ENCODE assay signal across 17 mouse cellular contexts in the genomic region with DNA sequence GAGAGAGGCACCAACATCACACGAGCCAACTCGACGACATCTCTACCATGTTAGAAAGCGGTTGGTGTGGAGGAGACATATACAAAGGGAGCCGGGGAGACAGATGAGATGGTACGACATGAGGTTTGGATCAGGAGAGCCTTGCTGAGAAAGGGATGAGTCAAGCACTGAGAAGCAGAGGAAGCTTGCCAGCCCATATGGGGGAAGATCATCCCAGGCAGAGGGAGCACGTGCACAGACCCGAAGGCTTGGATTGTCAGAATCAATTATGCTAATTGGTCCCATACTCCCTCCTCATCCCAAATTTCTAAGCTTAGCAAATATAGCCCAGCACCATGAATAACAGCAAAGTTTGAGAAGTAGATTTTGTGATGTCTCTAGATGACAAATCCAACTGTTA. TPM values are rescaled to one million over a fixed set of nuclear protein-coding genes. Genes with fewer than 3 reads are reported as not detected.
DNase-seq lines count a peak whose midpoint lies in the region; ATAC-seq lines count a peak whose summit lies in the region.
"Had no signal": no experiment of that assay in that cellular context is flagged by ENCODE, and none has a peak within 500 bp of the region (broad histone marks: within the 10 kb centered on the region; RNA-seq: fewer than 3 reads in every experiment).

No protein-coding gene starts in this region.

- H3K4me1 ChIP-seq in forebrain, embryonic 14.5 days (ENCODE audit: control insufficient read depth, insufficient read depth, low read length): no peaks in the 10 kb centered on the region
- no peaks in the 10 kb centered on the region for H3K4me1 ChIP-seq in forebrain, embryonic 12.5 days
- H3K4me1 ChIP-seq: heart, embryonic 15.5 days; hindbrain, embryonic 12.5 days; lung, embryonic 15.5 days; midbrain, embryonic 15.5 days had no signal

- DNase-seq in forebrain, embryonic 14.5 days (ENCODE audit: low spot score): peak; percentile 12
- peak; percentile 10 to 86 for DNase-seq in left cerebral cortex, postnatal 25 days (ENCODE audit: low spot score in 2 of 2)
- no peak for DNase-seq in left cerebral cortex, postnatal 4 days
- DNase-seq in retina, embryonic 14.5 days (ENCODE audit: low spot score): peak; percentile 33
- DNase-seq in telencephalon, adult 2 months (ENCODE audit: low read depth, low spot score): peak; percentile 48
- no peak for DNase-seq in spleen, adult 12 weeks (ENCODE audit: low spot score)
- DNase-seq in MN1 (ENCODE audit: low spot score): no peak

- ATAC-seq in forebrain, embryonic 14.5 days: no peak
- ATAC-seq in forebrain, embryonic 12.5 days (ENCODE audit: low FRiP score): no peak
- ATAC-seq: midbrain, embryonic 15.5 days; Patski had no signal

- H3K9ac ChIP-seq in forebrain, embryonic 14.5 days (ENCODE audit: low read length): no peak overlapping the region
- no peak overlapping the region for H3K9ac ChIP-seq in forebrain, embryonic 12.5 days
- H3K9ac ChIP-seq: heart, embryonic 15.5 days; hindbrain, embryonic 12.5 days; lung, embryonic 15.5 days; midbrain, embryonic 15.5 days had no signal

- no peaks in the 10 kb centered on the region for H3K36me3 ChIP-seq in forebrain, embryonic 14.5 days (ENCODE audit: control insufficient read depth, insufficient read depth, low read length)
- H3K36me3 ChIP-seq in forebrain, embryonic 12.5 days (replicated peaks): no peaks in the 10 kb centered on the region
- H3K36me3 ChIP-seq: heart, embryonic 15.5 days; hindbrain, embryonic 12.5 days; lung, embryonic 15.5 days; midbrain, embryonic 15.5 days had no signal

- H3K4me2 ChIP-seq in forebrain, embryonic 14.5 days (ENCODE audit: low read length): no peak overlapping the region
- H3K4me2 ChIP-seq in forebrain, embryonic 12.5 days: no peak overlapping the region
- H3K4me2 ChIP-seq: heart, embryonic 15.5 days; hindbrain, embryonic 12.5 days; liver, embryonic 11.5 days; lung, embryonic 15.5 days; midbrain, embryonic 15.5 days had no signal

- no peaks in the 10 kb centered on the region for H3K27me3 ChIP-seq in forebrain, embryonic 14.5 days (replicated peaks; ENCODE audit: control insufficient read depth, insufficient read depth, low read length)
- H3K27me3 ChIP-seq in forebrain, embryonic 12.5 days: 0 out of 2 replicates have a peak, but pooled peaks cover 3% of the 10 kb centered on the region
- H3K27me3 ChIP-seq: hindbrain, embryonic 12.5 days; lung, embryonic 15.5 days had no signal

- intact Hi-C loops in left cerebral cortex, postnatal 25 days (cut with DNase I): no loop called here
- intact Hi-C loops in left cerebral cortex, postnatal 4 days (cut with DNase I): loop anchor here (10.0 kb wide), 1 partner anchor 259 kb away; no protein-coding TSS in a partner anchor

- 81% methylated on average over 8 of the region's 8 CpGs for WGBS in forebrain, embryonic 14.5 days
- WGBS in forebrain, embryonic 12.5 days: 89% methylated on average over 8 of the region's 8 CpGs

- no peaks in the 10 kb centered on the region for H3K9me3 ChIP-seq in forebrain, embryonic 14.5 days (replicated peaks; ENCODE audit: control insufficient read depth, low read length)
- no peaks in the 10 kb centered on the region for H3K9me3 ChIP-seq in forebrain, embryonic 12.5 days
- H3K9me3 ChIP-seq: heart, embryonic 15.5 days; hindbrain, embryonic 12.5 days; lung, embryonic 15.5 days; midbrain, embryonic 15.5 days had no signal

- H3K4me3 ChIP-seq in forebrain, embryonic 14.5 days (ENCODE audit: low read depth, low read length): no peak overlapping the region
- H3K4me3 ChIP-seq in forebrain, embryonic 12.5 days (replicated peaks): no peak overlapping the region
- H3K4me3 ChIP-seq: heart, embryonic 15.5 days; hindbrain, embryonic 12.5 days; lung, embryonic 15.5 days; midbrain, embryonic 15.5 days had no signal

- no peak overlapping the region for H3K27ac ChIP-seq in forebrain, embryonic 14.5 days (ENCODE audit: low read depth, low read length)
- no peak overlapping the region for H3K27ac ChIP-seq in forebrain, embryonic 12.5 days
- H3K27ac ChIP-seq: heart, embryonic 15.5 days; hindbrain, embryonic 12.5 days; lung, embryonic 15.5 days; midbrain, embryonic 15.5 days; stomach, postnatal 0 days had no signal

RNA-seq across cellular contexts. Expression of a gene that starts 42.8 kb away (rescaled TPM):
- polyA plus RNA-seq in forebrain, embryonic 14.5 days (2014; fragmentation: Nextera tagmentation; extraction: Ambion mirVana): 72.9 and 99.0 TPM in 2 replicates
- 34.6 and 38.2 TPM in 2 replicates for polyA plus RNA-seq in forebrain, embryonic 12.5 days (2016; fragmentation: Nextera tagmentation; extraction: Ambion mirVana)
- total RNA-seq in left cerebral cortex, postnatal 25 days (2021): 100 to 1,000 TPM; 288 to 306 TPM
- total RNA-seq in left cerebral cortex, postnatal 4 days (2021): 100 to 1,000 TPM; 269 to 280 TPM
- total RNA-seq: common myeloid progenitor, adult 5-6 weeks; megakaryocyte progenitor cell, adult 5-6 weeks had no signal

Comparison
In these comparisons a context has a peak if more than half of its experiments do, and no peak if none do; other contexts are left out.
1. DNase-seq: peak in forebrain, embryonic 14.5 days (single experiment), left cerebral cortex, postnatal 25 days (2 of 2), retina, embryonic 14.5 days (single experiment) and telencephalon, adult 2 months (single experiment); none in left cerebral cortex, postnatal 4 days (single experiment), spleen, adult 12 weeks (single experiment) and MN1 (single experiment).